Mouse (Mus musculus) MEL (cell line): ENCODE results near the gene Slc41a2.

Experiments
- BHLHE40 ChIP-seq: IDR thresholded peaks from 2 replicates; pipeline ENCODE4 v1.6.1; 2012; ENCODE audit warnings: low read depth, mild to moderate bottlenecking, inconsistent platforms, low read length, improper control_type of control experiment, borderline replicate concordance
- CHD1 ChIP-seq: IDR thresholded peaks from 2 replicates; pipeline ENCODE4 v1.6.1; 2012; ENCODE audit warnings: low read depth, mild to moderate bottlenecking, inconsistent platforms, low read length, improper control_type of control experiment
- CTCF ChIP-seq, 3 experiments: IDR thresholded peaks in 2 of 3; conservative IDR thresholded peaks in 1 of 3; 2 replicates each; pipeline ENCODE4 v1.5.1; 2011 to 2012; ENCODE audit warnings: low read length in 3 of 3, low read depth in 2 of 3, mild to moderate bottlenecking in 2 of 3, improper control_type of control experiment in 1 of 3, inconsistent platforms in 1 of 3, mixed read lengths in 1 of 3, moderate library complexity in 1 of 3; ENCODE audit not compliant: control insufficient read depth in 1 of 3, insufficient read depth in 1 of 3, poor library complexity in 1 of 3, severe bottlenecking in 1 of 3
- EP300 ChIP-seq, 2 experiments: IDR thresholded peaks; 2 replicates each; pipeline ENCODE4 v1.6.1; 2011; ENCODE audit warnings: improper control_type of control experiment in 2 of 2, low read length in 2 of 2, low read depth in 1 of 2, mild to moderate bottlenecking in 1 of 2
- ETS1 ChIP-seq: IDR thresholded peaks from 2 replicates; pipeline ENCODE4 v1.6.1; 2012; ENCODE audit warnings: low read depth, mild to moderate bottlenecking, inconsistent platforms, low read length, improper control_type of control experiment, moderate library complexity
- NRF1 ChIP-seq: IDR thresholded peaks from 2 replicates; pipeline ENCODE4 v1.6.1; 2014; ENCODE audit warnings: low read depth, mild to moderate bottlenecking, inconsistent platforms, low read length, improper control_type of control experiment, moderate library complexity; ENCODE audit not compliant: poor library complexity, insufficient read depth, severe bottlenecking
- POLR2A ChIP-seq, 2 experiments: IDR thresholded peaks; 2 replicates each; pipeline ENCODE4 v1.6.1; 2011 to 2012; ENCODE audit warnings: low read length in 2 of 2, mild to moderate bottlenecking in 2 of 2, control low read depth in 1 of 2, improper control_type of control experiment in 1 of 2, low read depth in 1 of 2, moderate library complexity in 1 of 2; ENCODE audit not compliant: control insufficient read depth in 1 of 2, insufficient read depth in 1 of 2, poor library complexity in 1 of 2
- SIN3A ChIP-seq: IDR thresholded peaks from 2 replicates; pipeline ENCODE4 v1.6.1; 2012; ENCODE audit warnings: low read length, improper control_type of control experiment, inconsistent platforms
- ZKSCAN1 ChIP-seq: IDR thresholded peaks from 2 replicates; pipeline ENCODE4 v1.6.1; 2012; ENCODE audit warnings: low read depth, mild to moderate bottlenecking, inconsistent platforms, low read length, improper control_type of control experiment, moderate library complexity

- TF ChIP-seq ETS1 (no peak), CTCF (IDR thresholded peaks at IDR 0.05 in 2 of 3, conservative IDR thresholded peaks at IDR 0.05 in 1 of 3; ENCODE audit: control insufficient read depth in 1 of 3, insufficient read depth in 1 of 3, low read depth in 2 of 3, low read length in 3 of 3, poor library complexity in 1 of 3, severe bottlenecking in 1 of 3) (no peak), EP300 (IDR thresholded peaks at IDR 0.05; ENCODE audit: low read depth in 1 of 2, low read length in 2 of 2) (no peak), CHD1 (no peak), POLR2A (IDR thresholded peaks at IDR 0.05; ENCODE audit: control insufficient read depth in 1 of 2, insufficient read depth in 1 of 2, low read depth in 1 of 2, low read length in 2 of 2, poor library complexity in 1 of 2) (no peak), NRF1 (no peak), SIN3A (no peak), ZKSCAN1 (no peak), BHLHE40 (no peak)
Observed at GRCm38 (mm10) chr10:83261264-83261663, 76.4 kb downstream of the Slc41a2 start.
